Mouse (Mus musculus) lung, adult 2 months (tissue): ENCODE measurements at regions not wholly inside any gene's neighbourhood (a gene's known extent, or its start where the extent isn't known, plus 50 kb on each side); places are given as distances from the start of the nearest gene placed in this dataset.

ENCODE experiments used
- CTCF ChIP-seq: fragments of 200-500 bp; IDR thresholded peaks from 2 replicates; pipeline ENCODE4 v1.5.1; 2011; ENCODE audit warnings: mild to moderate bottlenecking, low read length, control low read depth; ENCODE audit not compliant: insufficient read depth
- POLR2A ChIP-seq: fragments of 200-500 bp; IDR thresholded peaks from 2 replicates; pipeline ENCODE4 v1.6.1; 2011; ENCODE audit warnings: low read depth, mild to moderate bottlenecking, control low read depth, low read length, borderline replicate concordance; ENCODE audit errors: extremely low read depth

- no peak for TF ChIP-seq POLR2A
- TF ChIP-seq CTCF, result no peak
Observed at GRCm38 (mm10) chr9:34348442-34348841, 137.3 kb upstream of the Kirrel3 start.
